Mouse (Mus musculus): ENCODE results near the gene Clba1.

- no peak for TF ChIP-seq CTCF (conservative IDR thresholded peaks at IDR 0.05; ENCODE audit: low read length)
- TF ChIP-seq POU5F1 (IDR thresholded peaks at IDR 0.05; ENCODE audit: borderline replicate concordance, low read length), result no peak
- TF ChIP-seq NANOG (IDR thresholded peaks at IDR 0.05; ENCODE audit: borderline replicate concordance, low read length), result no peak
Observed at GRCm38 (mm10) chr12:112773366-112773765, 35.4 kb upstream of the Clba1 start.

Data from E14TG2a.4 (cell line).